Mouse (Mus musculus): Measurements from ENCODE around the gene Hist2h2ac. TPM values are rescaled to one million over a fixed set of nuclear protein-coding genes. Genes with fewer than 3 reads are reported as not detected.
A peak's percentile ranks its signal among the peaks of the same experiment; 100 is the strongest.

The Hist2h2ac gene
- total RNA-seq (2015) (42.3 and 43.4 TPM in 2 replicates), total RNA-seq (2017) (3,711 and 3,907 TPM in 2 replicates)

DNA sequence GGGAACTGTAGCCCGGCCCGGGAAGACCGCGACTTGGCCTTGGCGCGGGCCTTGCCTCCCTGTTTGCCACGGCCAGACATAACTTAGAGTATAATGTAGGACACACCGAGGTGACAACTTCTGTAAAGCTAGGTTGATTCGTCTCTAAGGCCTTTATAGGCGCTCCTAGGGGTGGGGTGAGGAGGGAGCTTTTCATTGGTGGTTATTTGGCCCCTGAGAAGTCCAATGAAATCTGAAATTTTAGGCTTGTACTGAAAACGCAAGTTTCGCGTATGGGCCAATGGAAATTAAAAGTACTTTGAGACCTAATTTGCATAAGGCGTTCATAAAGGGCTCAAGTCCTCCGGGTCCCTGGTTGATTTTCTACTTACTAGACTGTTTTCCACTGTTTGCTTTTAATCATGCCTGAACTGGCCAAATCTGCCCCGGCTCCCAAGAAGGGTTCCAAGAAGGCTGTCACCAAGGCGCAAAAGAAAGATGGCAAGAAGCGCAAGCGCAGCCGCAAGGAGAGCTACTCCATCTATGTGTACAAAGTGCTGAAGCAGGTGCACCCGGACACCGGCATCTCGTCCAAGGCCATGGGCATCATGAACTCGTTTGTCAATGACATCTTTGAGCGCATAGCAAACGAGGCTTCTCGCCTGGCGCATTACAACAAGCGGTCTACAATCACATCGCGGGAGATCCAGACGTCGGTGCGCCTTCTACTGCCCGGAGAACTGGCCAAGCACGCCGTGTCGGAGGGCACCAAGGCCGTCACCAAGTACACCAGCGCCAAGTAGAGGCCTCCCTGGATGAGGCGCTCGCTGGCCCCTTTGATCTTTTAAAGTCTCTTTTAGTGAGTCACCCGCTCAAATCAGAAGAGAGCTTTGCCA is at the start of gene Hist2h2ac, which contains the start of gene Hist2h2be:
TSS of gene Hist2h2ac (minus strand) at position 116 of the 875 bp plus-strand sequence.
TSS of gene Hist2h2be (plus strand) at position 355 of the 875 bp plus-strand sequence.
- peak; percentile 76 for ATAC-seq (replicated peaks; ENCODE audit: poor library complexity)

DNA sequence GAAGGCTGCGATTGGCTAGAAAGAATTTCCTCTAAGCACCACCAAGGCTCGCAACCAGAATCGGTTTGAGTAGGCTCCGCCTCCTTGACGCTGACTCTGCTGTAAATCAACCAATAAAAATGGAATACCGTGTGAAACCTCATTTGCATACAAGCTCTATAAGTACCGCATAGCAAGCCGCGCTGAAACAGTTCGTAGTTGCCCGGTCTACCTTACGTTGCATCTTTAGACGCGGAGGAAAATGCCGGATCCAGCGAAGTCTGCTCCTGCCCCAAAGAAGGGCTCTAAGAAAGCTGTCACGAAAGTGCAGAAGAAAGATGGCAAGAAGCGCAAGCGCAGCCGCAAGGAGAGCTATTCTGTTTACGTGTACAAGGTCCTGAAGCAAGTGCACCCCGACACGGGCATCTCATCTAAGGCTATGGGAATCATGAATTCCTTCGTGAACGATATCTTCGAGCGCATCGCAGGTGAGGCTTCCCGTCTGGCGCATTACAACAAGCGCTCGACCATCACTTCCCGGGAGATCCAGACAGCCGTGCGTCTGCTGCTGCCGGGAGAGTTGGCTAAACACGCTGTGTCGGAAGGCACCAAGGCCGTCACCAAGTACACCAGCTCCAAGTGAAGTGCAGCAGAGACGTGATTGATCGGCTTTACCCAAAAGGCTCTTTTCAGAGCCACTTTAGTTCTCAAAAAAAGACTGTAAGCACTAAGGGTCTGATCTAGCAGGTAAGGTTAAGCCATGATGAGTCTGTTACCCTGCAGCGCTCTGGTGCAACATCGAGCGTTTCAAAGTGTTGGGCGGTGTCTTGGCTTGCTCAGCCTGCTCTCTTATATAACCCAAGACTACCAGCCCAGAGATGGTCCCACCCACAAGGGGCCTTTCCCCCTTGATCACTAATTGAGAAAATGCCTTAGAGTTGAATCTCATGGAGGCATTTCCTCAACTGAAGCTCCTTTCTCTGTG is 49.1 kb upstream of the Hist2h2ac start, which contains the start of gene Hist2h2bb:
TSS of gene Hist2h2bb (plus strand) at position 242 of the 964 bp plus-strand sequence.
- ATAC-seq (replicated peaks; ENCODE audit: poor library complexity) = peak; percentile 81

DNA sequence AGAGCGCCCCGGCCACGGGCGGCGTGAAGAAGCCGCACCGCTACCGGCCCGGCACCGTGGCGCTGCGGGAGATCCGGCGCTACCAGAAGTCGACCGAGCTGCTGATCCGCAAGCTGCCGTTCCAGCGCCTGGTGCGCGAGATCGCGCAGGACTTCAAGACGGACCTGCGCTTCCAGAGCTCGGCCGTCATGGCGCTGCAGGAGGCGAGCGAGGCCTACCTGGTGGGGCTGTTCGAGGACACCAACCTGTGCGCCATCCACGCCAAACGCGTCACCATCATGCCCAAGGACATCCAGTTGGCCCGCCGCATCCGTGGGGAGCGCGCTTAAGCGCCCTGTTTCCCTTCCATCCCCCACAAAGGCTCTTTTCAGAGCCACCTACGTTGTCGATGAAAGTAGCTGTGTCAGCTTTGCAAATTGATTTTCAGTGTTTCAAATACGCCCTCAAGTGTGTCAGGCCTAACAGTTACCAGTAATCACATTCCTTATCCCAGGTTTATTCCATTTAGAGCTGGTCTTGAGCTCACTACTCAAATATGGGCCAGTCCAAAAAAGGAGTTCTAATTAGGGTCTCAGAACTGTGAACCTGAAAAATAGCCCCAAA is 48.2 kb upstream of the Hist2h2ac start:
- peak; percentile 26 for ATAC-seq (replicated peaks; ENCODE audit: poor library complexity)

DNA sequence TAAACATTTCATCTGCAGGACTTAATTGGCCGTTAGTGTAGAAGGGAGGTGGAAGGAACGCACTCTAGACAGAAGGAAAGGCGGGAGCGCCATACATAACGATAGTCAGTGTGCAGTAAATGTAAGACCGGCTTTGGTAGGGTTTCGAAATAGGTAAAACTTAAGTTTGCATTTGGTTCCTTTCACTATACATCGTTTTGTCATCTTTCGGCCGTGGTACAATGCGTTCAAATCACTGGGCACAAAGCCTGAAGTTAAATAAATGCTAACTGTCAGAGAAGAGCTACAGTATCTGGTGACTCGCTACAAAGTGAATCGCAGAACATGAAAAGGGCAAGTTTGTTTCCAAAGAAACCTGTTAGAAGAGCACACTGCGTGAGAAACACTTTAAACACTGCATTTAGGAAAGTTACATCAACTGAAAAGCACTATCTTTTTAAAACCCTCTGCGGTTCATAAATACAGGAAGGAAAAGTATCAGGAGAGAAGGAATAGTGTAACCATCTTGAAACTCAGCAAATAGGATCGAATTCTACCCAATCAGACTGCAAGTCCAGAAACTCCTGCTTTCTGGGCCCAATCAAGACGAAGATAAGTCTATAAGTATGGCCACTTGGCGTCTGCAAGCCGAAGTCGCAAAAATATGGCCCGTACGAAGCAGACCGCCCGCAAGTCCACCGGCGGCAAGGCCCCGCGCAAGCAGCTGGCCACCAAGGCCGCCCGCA is 47.5 kb upstream of the Hist2h2ac start, which contains the start of gene Hist2h3b:
TSS of gene Hist2h3b (plus strand) at position 604 of the 725 bp plus-strand sequence.
- peak; percentile 40 for ATAC-seq (replicated peaks; ENCODE audit: poor library complexity)

DNA sequence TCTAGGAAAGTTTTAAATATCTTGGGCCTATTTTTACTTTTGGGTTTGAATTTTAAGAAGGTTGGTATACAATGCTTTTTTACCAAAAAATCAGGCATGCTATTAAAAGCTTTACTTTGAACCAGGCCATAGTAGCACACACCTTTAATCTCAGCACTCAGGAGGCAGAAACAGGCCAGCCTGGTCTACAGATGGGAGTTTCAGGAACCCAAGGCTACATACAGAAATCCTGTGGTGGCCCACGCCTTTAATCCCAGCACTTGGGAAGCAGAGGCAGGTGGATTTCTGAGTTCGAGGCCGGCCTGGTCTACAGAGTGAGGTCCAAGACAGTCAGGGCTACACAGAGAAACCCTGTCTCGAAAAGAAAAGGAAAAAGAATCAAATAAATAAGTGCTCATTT is 46.9 kb upstream of the Hist2h2ac start:
- no peak for ATAC-seq (replicated peaks; ENCODE audit: poor library complexity)

DNA sequence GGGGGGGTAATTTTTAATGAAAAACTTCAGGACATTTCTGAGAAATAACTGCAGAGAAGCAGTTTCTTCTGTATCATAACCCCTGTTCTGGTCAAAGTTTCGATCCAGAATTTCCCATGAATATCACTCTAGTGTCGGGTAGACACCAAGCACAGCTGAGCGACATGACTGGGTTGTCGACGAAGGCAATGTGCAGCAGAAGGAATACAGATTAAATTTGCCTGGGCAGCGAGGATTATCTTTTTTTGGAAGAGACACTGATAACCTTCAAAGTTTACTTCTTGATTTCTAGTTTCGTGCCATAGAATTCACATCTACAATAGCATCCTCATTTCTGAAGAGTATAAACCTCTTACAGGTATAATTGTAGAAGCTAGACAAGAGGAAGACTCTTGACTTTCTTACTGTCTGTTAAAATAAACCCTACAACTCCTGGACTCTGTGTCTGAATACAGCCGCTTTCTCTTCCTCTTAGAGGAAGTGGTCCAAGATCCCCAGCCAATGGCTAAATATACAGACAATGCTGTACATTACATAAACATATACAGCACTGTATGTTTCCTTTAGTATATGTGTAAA is 45.5 kb upstream of the Hist2h2ac start:
- ATAC-seq (replicated peaks; ENCODE audit: poor library complexity) = no peak

DNA sequence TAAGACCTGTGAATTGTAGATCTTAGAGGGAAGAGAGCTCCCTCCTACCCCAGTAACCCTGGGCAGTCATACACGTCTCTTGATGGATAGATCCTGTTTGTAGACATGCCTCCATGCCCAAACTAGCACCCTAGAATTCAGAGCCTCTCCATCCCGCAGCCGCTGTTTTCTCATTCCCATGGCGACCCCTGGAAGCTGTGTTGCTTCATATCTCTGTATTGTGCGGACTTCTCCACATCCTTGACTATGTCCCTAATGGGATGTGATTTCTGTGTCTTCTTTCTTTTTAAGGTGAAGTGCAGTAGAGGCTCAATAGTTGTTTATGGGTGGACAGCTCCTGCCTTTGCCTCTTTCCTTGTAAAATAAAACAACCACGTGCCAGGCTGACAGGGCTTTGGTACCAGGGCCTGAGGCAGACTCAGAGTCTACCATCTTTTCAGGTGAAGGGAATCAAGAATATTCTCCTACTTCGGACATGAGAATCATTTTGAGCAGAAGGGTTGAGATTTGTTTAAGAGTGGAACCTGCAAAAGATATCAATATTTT is 43.8 kb upstream of the Hist2h2ac start:
- no peak for ATAC-seq (replicated peaks; ENCODE audit: poor library complexity)

DNA sequence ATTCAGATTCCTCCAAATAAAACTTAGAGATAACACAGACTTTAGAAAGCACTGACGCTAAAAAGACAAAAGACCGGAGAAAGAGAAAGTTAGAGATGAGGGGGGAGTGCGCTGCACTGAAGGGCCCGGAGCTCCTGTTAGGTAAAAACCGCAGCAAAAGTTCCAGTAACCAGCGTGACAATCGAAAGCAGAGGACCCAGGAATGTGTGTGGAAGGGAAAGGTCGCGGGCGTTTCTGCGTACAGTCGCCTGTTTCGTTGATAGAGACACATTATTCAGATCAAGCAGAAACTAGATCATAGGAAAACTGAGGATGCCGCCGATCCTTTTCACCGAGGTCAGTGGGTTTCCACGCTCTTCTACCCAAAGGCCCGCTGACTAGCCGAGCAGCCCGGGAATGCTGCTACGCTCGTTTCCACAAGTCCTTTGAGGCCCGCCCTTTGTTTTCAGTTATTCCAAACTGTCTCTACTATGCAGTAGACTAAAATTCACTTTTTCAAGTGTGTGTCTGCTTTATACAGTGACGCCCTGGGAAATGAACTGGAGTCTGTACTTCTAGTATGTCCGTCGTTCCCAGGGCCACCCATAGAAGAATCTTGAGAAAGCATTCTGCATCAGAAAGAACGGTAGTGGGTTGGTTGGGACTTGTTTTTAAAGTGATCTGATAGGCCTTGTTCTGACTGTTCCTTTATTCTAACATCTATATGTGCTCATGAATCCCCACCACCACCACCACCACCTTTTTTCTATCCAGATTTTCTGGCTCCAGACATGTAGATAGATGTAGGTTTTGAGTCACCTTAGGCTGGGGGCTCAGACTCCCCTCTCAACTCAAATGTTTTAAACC is 43.1 kb upstream of the Hist2h2ac start:
- ATAC-seq (replicated peaks; ENCODE audit: poor library complexity) = peak; percentile 12; the same call in 1 of the 2 replicates

DNA sequence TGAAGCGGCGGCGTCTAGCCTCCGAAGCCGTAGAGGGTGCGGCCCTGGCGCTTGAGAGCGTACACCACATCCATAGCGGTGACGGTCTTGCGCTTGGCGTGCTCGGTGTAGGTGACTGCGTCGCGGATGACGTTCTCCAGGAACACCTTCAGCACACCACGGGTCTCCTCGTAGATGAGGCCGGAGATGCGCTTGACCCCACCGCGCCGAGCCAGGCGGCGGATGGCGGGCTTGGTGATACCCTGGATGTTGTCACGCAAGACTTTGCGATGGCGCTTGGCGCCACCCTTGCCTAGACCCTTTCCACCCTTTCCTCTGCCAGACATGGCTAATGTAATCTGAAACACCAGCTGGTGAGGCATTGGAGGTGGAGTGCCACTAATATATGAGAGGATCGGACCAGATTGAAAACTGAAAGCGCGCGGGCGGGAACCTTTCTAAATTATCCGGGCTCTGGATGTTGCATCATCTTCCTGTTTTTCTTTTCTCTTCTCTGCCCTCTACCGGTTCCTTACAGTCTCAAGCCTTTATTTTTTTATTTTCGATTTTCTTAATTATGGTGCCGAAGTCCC is 42.4 kb upstream of the Hist2h2ac start, which contains the start of gene Hist2h4:
TSS of gene Hist2h4 (minus strand) at position 333 of the 572 bp plus-strand sequence.
- ATAC-seq (replicated peaks; ENCODE audit: poor library complexity) = peak; percentile 85

DNA sequence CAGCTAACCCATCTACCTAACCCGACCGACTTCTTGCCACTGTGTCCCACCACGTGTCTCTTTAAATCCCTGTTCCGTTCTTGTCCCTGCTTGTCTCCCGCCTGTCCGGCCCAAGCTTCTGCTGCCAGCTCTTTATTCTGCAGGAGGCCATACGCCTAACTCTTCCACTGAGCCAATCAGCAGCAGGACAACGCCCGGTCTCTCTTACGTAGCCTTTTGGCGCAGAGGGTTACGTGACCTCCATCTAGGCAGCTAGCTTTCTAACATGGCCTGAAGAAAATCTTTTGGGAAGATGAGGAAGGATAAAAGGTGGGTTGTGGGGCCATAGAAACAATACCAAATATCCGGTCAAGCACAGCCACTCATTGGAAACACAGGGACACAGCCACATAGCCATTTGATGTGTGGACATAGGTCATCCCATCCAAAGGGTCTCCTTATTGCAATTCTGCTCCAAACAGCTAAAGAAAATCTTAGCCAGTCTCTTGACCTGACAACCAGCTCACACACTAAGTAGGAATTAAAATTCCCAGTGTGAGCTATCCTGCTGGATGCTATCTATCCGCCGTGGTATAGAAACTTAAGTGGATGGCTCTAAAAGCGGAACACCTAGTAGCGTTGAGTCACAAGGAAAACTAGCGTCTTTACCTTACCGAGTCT is 41.7 kb upstream of the Hist2h2ac start:
- peak; percentile 62 for ATAC-seq (replicated peaks; ENCODE audit: poor library complexity)

DNA sequence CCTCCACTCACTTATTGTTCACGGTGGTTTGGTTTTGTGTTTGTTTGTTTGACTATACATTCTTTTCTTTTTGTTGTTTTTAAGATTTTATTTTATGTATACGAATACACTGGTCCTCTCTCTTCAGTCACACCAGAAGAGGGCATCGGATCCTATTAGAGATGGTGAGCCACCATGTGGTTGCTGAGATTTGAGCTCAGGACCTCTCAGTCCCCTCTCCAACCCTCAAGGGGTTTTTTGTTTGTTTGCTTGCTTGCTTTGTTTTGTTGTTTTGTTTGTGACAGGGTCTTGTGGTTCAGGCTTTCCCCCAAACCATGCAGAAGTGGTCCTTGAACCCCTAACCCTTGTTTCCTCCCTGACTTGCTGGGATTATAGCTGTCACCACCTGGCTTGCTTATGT is 40.9 kb upstream of the Hist2h2ac start:
- no peak for ATAC-seq (replicated peaks; ENCODE audit: poor library complexity)

DNA sequence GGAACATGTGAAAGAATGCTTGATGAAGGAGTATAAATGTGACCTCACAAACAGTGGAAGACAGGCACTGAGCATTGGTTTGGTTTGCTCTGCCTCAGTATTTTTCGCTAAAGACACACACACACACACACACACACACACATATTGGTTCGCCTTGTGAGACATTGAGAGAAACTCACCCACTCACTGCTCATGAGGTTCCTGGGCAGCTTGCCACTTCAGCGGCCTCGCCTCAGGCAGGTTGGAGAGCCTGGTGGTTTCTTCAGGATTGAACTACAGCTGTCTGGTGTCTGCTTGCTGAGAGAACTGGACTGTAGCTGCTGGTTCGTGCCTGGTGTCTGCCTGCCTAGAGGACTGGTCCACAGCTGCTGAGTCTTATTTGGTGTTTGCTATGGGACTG is 39.5 kb upstream of the Hist2h2ac start:
- no peak for ATAC-seq (replicated peaks; ENCODE audit: poor library complexity)

DNA sequence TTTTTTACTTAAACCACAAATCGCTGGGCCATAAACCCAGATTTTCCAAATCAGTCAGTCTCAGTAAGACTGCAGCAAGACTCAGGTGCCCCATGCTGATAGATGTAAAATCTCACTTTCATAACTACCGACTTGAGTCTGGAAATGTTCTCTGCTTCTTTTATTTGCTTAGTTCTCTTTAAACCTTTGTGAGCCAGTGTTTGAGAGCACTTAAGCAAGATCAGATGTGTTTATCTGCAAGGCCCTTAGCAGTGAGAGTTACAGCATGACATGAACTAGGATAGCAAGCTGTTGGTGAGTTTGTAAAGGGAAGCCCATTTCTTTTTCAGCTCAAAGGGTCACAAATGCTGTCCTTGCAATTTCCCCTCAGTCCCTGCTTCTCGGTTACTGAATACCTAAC is 36.5 kb upstream of the Hist2h2ac start:
- ATAC-seq (replicated peaks; ENCODE audit: poor library complexity) = no peak

DNA sequence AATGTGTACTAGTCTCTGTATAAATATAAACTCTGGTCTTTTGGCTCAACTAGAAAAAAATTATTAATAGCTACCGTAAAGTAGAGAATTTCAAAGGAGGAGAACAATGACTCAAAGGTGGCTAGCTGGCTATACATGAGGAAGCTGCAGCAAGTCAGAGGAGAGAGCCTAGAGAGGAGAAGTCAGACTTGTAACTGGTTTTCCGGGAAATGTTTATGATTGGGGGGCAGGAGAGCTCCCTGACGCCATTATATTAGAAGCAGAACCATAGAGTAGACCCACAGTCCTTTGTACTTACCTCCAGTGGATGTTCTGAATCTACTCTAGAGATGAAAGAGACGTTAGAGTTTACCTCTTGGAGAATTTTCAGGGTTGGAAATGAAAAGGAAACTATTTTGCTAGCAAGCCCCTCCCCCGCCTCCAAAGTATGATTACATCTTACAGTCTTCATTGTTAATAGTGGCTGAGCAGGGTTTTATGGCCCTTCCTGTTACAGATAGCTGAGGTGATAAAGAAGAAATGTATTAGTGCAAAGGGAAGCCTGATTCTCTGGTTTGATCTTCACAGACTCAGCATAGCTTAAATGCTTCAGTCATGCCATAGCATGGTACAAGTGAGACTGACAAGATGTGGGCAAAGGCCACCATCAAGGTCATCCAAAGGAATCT is 35.4 kb upstream of the Hist2h2ac start:
- no peak for ATAC-seq (replicated peaks; ENCODE audit: poor library complexity)

DNA sequence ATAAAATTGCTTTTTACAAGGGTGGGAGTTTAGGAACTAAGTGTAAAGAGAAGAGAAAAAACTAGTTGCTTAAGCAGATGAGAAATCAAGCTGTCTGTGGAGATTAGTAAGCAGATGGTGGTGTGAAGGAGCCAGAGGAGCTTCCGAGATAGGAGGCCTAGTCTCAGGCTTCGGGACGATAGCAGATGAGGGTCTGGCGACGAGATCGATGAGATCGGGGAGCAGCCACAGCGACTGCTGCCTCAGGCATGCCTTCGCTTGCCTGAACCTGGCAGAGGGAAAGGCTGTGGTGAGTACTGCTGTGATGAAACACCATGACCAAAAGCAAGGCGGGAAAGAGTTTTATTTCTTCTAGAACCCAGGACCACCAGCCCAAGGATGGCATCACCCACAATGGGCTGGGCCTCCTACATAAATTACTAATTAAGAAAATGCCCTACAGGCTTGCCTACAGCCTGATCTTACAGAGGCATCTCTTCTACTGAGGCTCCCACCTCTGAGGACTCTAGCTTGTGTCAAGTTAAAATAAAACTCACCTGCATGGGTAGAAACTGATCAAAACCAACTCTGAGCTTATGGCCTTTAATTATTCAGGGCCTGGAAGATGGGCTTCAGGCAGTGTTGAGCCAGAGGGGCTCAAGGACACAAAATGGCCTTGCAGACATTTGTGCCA is 34.1 kb upstream of the Hist2h2ac start:
- ATAC-seq (replicated peaks; ENCODE audit: poor library complexity) = peak; percentile 96

DNA sequence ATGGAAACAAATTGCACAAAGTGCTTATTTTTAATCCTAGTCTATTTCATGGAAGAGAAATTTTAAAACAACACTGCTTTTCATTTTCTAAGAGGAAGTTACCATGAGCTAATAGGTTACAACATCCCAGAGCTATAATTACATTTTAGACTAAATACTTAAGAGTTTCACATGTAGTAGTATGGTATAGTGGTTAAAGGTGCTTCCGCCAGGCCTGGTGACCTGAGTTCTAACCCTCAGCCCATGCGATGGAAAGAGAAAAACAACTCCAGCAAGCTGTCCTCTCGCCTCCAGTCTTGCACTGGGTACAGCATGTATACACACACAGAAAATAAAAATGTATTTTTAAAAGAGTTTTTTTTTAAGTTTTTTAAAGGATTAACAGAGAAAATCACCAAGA is 31.1 kb upstream of the Hist2h2ac start:
- peak; percentile 30 for ATAC-seq (replicated peaks; ENCODE audit: poor library complexity)

Measured in megakaryocyte progenitor cell, adult 5-6 weeks (primary cell).